Mouse (Mus musculus) spleen, adult 12 weeks (tissue): ENCODE results near the gene Bola2.
A peak's percentile ranks its signal among the peaks of the same experiment; 100 is the strongest.

Experiments
- DNase-seq: peaks from one replicate; pipeline ENCODE4 v3.0.0; 2022; ENCODE audit warnings: low spot score

Bola2 gene

DNA sequence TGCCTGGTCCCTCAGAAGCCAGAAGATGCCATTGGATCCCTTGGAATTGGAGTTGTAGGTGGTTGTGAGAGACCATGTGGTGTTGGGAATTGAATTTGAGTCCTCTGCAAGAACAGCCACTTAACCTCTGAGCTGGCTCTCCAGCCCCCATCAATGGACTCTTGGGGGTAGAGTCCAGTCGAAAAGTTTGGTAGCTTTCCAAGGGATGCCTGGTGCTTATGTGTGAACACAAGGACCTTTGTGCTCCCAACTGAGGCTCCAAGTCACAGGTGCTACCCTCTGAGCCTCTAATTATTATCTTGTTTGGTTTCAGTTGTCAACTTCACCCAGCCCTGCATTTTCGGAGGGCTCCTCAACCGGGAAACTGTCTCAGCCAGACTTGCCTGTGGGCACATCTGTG is 4.5 kb upstream of the Bola2 start:
- no peak for DNase-seq

DNA sequence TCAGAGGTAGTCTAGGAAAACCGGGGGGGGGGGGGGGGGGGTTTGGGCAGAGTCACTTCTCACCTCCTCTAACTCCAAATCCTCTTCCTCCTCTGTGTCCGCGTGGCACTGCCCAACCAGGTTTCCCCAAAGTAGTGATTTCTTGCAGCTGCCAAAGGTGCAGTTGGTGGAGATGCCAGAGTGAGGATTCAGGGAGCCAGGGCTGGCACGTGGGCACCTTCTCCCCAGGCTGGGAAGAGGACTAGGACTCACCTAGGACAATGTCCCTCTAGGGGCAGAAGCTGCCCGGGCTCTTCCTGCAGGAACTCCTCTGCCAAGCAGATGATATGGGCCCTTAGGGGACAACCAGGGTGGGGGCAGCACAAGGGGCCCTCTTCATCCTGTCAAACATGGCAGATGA is 3.5 kb upstream of the Bola2 start:
- DNase-seq = no peak

DNA sequence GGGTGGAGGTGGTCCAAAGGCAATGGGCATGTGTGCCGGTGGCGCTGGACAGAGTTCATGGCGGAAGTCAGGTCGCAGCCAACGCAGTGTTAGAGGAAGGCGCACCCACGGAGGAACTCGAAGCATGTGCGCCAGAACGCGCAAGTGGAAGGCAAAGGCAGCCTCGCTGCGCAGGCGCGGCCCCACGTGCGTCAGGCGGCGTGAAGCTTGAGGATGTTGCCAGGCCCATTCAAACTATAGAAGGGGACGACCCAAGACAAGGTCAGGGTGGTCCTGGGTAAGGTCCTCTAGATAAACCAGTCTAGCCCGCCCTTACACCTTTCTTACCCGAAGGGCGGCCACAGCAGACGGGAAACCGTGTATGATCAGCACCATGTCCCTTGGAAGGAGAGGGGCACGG is 2.8 kb upstream of the Bola2 start:
- no peak for DNase-seq

DNA sequence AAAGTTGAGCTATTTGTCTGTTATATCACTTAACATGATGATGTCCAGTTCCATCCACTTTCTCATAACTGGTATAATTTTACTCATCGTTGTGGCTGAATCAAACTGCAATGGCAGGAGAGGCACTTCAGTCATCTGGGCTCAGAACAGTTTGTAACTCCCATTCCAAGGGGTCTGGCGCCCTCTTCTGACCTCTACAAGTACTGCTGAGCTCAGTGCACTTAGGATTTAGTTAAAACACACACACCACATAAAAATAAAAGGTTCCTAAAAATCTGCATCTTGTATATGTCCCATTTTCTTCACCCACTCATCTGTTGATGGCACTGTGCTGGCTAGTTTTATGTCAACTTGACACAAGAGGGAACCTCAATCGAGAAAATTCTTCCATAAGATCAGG is 1.9 kb upstream of the Bola2 start:
- DNase-seq = peak; percentile 71

DNA sequence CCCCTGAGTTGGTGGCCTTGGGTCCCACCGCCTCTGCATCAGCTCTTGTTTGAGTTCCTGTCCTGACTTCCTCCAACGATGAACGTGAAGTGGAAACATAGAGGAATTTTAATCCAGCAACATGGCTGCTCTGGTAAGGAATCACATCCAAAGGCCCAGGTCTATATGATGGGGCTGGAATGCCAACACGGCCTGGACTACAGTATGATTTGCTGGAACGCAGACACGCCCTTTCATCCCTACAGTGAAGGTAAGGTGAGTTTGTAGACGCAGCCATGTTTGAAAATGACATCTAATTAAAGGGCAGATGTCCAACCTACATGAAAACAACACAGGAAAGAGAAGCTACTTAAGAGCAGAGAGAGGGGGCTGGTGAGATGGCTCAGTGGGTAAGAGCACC is 1.4 kb upstream of the Bola2 start:
- no peak for DNase-seq

DNA sequence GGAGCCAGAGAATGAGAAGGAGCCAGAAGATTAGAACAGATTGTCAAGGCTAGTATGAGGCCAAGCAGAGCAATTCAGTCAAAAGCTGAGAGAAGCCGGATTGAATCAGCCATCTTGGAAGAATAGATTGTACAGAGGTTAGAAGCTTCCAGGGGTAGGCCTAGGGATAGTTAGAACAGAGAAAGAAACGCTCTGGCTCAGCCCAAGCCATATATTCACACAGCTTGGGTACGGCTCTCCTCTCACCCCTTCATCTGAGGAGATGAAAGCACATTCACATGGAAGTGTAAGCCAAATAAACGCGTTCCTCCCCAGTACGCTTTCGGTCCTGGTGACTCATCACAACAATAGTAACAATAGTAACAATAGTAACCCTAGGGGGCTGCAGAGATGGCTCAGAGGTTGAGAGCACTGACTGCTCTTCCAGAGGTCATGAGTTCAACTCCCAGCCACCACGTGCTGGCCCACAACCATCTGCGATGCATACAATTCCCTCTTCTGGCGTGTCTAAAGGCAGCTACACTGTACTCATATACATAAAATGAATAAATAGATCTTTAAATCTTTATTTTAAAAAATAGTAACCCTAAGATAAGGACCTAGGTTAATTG is 655 bp upstream of the Bola2 start:
- no peak for DNase-seq

DNA sequence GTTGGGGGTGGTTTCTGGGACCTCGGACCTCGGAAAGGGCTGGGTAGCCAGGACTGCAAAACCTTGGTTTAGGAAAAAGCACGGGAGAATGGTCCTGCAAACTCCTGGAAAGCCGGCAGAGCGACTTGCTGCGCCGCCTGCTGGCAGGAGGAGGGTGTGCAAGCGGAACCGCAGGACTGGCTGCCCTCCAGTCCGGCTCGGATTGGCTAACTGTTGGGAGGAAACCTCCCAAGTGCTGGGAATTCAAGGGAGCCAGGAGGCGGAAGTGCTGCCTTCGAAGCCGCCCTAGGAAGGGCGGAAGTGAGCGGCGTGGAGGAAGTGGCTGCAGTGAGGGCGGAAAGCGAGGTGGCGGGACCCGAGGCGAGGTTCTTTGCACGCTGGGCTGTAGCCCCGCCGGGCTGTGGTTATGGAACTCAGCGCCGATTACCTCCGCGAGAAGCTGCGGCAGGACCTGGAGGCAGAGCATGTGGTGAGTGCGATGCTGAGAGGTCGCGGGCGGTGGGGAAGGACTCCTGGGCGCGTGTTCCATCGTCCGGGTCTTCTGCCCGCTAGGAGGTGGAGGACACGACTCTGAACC is 518 bp downstream of the Bola2 start, which contains the start of gene Slx1b:
Slx1b (minus strand) TSS at position 154 of the 577 bp plus-strand sequence.
- DNase-seq = peak; percentile 87

DNA sequence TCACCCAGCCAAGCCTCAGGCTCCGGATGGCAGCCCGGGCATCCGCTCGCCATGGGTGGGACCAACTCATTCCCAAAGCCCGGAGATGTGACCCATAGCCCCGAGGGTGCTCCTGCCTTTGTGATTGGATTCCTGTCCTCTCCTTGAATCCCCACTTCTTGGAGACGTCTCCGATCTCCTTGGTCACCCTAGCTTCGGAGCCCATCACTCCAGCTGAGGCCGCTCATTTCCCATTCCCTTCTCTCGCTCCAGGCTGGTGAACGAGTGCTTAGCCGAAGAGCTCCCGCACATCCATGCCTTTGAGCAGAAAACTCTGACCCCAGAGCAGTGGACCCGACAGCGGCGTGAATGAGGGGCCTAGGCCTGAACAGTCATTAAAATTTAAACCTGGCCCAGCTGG is 1.1 kb downstream of the Bola2 start:
- no peak for DNase-seq

DNA sequence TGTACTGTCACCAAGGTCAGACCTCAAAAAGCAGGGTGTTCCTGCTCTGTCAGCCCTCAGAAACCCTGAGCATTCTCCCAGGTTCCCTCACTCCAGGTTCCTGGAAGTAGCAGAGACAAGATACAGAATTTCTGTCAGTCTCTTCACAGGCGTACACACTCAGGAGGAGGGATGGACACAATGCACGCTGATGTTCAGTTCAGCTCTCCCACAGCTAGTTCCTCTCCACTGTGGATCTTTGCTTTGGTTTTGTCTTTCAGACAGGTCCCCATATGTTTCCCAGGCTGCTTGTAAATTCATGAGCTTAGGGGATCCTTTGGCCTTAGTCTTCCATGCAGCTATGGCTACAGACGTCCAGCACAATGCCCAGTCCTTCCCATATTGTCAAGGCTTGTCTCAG is 1.7 kb downstream of the Bola2 start:
- no peak for DNase-seq

DNA sequence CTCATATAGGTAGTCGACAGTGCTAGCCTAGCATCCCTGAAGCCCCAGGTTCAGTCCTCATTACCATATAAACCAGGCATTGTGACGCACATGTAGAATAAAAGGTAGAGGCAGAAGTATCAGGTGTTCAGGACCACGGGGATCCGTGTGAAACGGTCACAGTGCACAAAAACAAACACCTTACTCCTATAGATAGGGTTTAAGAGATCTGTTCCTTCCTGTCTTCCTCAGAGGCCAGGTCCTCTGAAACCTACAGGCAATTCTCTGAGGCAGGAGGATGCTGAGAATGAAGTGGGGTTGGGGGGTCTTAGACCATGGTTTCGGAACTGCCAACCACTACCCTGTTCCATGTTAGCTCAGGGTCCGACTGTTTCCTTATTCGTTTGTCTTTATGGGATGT is 2.6 kb downstream of the Bola2 start:
- DNase-seq = no peak

DNA sequence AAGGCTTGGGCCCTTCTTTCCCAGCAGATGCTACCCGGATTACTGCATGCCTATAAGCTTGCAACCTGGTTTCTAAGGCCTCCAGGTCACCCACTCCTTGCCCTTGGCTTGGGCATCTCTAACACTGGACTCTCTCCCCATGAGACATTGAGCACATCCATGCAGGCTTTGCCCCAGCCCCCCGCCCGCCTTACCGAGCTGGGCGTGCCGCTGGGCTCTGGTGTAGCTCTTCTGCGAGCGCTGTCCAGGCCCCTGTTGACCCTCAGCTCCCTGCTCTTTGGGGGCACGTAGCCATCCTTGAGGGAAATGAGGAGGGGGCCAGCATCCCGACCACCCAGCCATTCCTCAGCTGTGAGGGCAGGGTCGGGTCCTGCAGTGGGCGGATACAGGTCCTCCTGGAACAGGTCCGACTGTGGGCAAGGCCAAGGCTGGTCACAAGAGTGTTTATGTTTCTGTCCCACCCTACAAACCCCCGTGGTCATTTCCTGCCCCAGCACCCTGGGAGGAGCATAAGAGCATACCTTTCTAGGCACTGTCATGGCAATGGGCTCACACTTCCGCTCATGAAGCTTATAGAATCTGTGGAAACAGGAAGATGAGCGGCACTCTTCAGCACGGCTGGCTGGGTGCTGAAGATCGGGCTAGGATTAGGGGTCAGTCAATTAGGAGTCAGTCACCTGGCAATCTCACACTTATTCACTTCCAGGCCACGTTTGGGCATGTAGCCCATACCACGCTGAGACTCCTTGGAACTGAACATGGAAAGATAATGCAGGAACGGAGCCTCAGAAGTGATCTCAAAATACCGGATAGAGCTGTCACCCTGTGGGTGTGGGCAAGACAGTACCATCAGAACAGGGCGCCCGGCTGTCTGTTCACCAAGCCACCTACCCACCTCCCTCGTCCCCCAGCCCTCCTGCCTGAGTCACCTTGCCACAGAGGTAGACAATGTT is 5.1 kb downstream of the Bola2 start:
- no peak for DNase-seq

DNA sequence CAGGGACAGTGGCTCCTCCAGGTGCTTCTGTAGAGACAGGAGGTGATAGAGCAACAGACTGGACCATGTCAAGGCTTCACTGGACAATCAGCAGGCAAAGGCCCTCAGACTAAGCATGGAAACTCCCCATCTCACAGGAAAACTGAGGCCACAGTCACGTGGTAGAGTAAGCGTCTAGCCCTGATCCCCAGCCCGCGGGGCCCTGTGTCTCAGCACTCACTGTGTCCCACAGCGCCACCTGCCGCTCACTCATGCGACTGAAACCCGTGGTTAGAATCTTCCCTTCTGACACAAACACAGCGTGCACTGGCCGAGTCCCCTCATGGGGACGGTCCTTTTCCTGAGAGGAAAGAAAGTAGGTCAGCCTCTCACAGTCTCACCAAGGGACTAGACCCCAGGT is 5.9 kb downstream of the Bola2 start:
- peak; percentile 81 for DNase-seq

DNA sequence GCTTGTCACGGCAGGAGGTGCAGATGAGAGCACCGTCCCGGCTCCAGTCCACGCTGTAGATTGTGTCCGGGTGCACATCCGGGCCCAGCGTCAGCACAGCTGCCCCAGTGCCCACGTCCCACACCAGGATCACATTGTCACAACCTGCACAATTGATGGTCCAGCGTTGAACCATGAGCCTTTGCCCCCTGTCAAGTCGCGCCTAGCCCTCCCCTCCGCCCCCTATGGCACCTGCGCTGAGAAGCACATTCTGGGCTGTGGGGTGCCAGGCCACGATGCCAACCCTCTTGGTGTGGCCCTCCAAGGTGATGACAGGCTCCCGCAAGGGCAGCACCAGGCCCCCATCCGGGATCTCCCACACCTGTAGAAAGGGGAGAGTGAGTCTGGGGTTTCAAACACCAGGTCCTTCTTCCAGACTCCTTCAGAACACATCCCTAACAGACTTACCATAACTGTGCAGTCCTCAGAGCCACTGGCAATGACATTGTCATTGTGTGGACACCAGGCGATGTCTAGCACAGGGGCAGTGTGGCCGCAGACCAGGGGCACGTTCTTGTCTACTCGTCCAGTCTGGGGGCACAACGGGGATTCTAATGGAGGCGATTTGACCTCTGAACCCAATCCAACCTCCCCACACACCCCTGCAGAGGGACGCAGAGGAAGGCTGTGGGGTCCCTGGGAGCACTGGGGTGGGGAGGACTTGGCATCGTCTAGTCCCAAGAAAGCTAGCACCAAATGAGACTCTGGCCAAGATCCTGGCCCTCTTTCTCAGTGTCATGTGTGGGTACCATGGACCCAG is 6.6 kb downstream of the Bola2 start:
- DNase-seq = no peak

DNA sequence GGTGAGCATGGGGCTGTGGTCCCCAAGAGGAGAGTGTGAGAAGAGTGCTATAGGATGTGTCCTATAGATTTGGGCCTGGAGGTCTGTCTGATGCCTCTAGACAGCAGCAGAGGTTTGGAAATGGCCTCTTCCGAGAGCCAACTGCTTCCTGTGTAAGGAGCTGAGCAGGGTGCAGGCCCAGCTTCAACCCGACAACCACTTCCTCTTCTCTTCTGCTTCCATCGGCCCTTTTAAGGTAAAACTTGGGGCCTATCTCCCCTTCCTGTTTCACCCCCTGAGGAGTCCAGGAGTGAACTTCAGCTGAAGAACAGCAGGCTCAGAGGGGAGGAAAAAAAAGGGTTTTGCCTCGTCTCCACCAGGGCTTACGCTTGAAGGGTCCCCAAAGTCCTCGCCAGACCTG is 7.2 kb downstream of the Bola2 start:
- DNase-seq = no peak

DNA sequence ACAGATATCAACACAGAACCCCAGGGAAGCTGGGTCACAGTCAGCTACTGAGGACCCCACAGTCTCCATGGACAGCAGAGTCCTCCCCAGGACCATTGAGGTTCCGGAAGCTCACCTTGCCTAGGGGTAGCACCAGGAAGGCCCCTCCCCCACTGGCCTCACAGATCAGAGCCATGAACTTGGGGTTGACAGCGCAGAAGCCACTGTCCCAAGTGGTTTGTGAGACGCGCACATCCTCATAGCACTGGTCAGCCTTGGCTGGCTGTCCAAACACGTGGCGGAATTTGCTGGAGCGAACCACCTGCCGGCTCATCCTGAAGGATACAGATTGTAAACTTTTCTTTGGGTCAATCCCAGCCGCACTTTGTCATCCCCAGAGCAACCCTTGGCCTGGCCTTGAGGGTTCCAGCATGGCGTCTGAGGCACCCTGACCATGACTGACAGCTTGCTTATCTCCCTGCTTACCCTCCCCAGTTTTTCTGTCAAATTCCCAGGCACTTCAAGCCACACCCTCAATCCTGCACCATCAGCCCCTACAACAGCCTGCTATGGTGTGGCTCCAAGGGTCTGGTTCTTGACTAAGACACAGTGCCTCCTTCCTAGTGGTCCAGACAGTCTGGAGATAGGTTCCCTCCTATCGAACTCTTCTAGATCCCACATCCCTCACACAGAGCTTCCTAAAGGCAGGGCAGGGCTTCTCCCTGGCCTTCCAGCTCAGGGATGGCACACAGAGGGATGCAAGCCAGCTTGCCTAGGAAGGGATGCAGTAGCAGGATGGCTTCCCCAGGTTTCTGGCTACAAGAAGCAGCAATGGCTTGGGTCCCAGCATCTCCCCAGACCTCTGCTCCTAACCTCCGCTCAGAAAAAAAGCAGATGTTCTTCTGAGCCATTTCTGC is 7.9 kb downstream of the Bola2 start:
- DNase-seq = no peak

DNA sequence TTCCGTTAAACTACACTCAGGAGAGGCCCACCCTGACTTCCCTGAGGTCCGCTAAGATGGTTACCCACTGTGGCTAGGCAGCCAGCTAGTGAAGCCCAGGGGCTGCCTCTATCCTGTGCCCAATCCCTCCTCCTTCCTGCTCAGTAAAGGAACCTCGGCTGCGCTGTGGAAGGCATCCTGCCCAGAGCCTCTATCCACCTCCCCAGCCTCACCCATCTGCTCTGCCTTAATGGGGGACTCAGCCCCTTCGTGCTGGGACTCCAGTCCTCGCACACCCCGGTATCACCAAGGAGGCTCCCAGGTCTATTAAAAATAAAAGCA is 8.5 kb downstream of the Bola2 start:
- no peak for DNase-seq

DNA sequence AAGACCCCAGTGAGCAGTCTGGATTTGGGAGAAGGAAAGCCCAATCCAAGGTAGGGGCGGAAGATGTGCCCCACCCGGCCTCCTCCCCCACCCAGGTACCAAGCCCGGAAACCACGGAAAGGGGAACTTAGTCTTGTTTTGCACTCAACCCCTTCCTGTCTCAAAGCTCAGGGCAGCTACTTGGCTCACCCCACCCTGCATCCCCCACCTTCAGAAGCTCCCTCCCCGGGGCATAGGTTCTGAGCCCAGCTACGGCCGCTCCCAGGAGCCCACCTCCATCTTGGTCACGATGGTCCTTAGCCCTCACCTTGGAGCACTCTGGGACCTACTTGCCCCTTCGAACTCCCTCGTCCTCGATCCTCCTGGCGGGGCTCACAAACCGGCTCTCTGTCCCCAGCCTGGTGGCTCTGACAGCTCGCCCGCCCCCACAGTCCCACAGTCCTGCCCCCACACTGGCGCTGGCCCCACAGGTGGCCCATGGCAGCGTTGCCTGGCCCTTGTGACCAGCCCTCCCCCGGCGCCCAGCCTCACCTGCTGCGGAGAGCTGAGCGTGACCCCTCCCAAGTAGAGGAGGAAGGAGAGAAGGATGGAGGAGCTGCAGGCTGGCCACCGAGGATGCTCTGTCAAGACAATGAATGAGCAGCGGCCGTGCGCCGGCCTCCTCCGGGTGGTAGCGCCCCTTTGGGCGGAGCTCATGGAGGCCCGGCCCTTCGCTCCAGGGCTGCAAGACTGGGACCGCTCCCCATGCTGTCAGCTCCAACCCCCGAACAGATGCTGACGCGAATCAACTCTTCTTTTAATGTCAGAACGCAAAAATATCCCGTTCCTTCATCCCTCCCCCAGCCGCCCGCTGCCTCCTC is 9.2 kb downstream of the Bola2 start:
- DNase-seq = peak; percentile 71

DNA sequence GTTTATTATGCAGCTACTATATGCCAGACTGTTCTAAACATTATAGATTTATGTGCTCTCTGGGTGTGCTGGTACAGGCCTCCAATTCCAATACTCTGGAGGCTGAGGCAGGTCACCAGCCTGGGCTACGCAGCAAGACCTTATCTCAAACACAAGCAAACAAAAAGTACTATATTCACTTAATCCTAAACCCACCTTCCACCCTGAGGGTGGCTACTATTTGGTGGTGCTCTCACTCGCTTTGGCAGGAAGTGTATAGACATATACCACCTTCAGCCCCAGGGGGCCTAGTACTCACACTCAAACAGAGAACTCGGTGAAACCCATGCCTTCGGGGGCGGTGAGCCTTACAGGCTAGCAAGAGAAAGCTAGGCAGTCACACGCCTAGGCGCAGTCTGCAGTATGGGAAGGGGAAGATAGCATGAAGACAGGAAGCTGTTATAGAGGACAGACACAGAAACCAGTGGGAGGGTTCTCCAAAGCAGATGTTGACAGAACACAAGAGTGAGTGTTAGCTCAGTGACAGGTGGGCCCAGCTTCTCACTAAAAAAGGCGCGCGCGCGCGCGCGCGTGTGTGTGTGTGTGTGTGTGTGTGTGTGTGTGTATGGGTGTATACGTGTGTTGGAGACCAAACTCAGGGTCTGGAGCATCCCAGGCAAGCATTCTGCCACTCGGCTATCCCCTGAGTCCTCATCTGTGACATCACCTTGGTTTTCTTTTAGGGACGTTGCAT is 12.4 kb downstream of the Bola2 start, which contains the start of gene Coro1a:
Coro1a (minus strand) TSS at position 346 of the 733 bp plus-strand sequence.
- no peak for DNase-seq

DNA sequence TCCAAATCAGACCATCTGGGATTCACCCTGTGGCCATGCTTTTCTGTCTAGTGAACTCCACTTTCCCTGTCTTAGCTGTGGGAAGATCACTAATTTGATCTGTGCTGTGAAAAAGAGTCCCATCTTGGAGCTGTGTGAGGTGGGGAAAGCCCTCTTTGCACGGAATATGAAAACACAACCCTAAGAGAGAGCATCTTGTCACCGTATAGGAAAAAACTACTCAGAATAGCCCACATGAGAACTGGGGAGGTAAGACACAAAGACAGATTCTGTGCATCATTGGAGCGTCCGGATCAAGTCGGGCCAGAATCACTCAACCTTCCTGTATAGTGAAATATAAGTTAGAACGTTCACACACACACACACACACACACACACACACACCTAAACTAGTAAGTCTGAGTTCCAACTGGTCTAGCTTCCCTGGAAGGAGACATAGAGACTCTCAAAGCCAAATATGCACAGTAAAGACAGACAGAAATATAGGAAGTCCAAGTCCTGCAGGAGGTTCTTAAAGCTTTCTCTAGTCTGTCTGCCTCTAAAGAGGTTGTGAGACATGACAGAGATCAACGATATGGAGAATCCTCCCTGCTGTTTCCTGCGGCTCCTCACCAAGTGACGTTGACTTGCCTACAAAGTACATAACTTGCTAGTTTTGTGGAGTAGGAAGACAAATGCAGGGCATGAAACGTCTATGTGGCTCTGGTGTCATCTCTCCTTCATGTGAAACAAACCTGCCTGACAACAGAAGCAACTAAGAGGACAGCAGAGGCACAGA is 13.2 kb downstream of the Bola2 start:
- no peak for DNase-seq
